Mouse (Mus musculus): Measurements from ENCODE around the gene Nwd1. TPM values are rescaled to one million over a fixed set of nuclear protein-coding genes. Genes with fewer than 3 reads are reported as not detected.

The Nwd1 gene
- polyA plus RNA-seq, 1 experiment from 2014 or later: 0.13 TPM

DNA sequence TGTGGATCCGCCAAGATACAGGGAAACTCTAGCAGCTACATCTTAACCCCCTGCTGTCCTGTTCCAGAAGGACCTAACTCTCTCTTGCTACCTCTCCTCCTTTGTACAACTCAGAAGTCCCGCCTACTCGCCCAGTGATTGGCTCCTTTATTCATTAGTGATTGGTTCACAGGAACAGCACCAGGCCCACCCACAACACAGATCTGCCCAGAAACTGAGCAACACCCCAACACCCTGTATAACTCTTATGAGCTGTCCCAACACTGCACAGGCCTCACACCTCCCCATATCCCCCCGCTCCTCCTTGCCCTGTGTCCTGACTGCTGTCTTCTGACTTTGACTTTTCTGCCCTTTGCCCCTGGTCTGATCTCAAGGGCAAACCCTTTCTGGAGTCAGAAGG, 119.2 kb downstream of the Nwd1 start:
- no peaks in the 10 kb centered on the region for H3K9me3 ChIP-seq (replicated peaks)
- WGBS: 66% methylated on average over 4 of the region's 4 CpGs
- no peak for ATAC-seq (ENCODE audit: insufficient number of reproducible peaks, low FRiP score)

DNA sequence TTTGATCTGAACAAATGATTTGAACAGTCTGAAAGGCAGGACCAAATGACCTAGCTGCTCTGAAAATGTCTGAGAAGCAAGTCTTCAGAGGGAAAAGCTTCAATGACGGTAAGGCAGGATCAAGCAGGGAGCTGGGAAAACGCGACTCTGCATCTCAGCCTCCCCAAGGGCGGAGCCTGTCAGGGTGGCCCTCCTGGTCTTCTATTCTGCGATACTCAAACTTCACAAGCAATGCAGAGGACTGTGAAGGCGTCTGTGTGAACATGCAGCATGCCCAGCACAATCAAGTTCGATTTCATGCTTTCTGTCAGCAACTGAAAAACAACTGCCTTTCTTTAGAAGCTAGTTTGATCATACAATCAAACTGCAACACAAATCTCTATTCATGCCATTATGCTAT, 120.3 kb downstream of the Nwd1 start:
- Histone ChIP-seq H3K36me3 (no peaks in the 10 kb centered on the region), H3K27me3 (replicated peaks) (no peaks in the 10 kb centered on the region), H3K4me2 (no peak overlapping the region), H3K9ac (no peak overlapping the region), H3K27ac (ENCODE audit: poor library complexity, severe bottlenecking) (no peak overlapping the region), H3K4me1 (replicated peaks) (peaks cover 2% of the 10 kb centered on the region), H3K9me3 (replicated peaks) (no peaks in the 10 kb centered on the region), H3K4me3 (no peak overlapping the region)
- ATAC-seq (ENCODE audit: insufficient number of reproducible peaks, low FRiP score): no peak
- 33% methylated on average over 7 of the region's 7 CpGs for WGBS

More for the DNA sequence above, 119.2 kb downstream of the Nwd1 start:
- Histone ChIP-seq H3K4me3 (no peak overlapping the region), H3K27ac (ENCODE audit: poor library complexity, severe bottlenecking) (no peak overlapping the region), H3K4me2 (no peak overlapping the region), H3K9ac (no peak overlapping the region), H3K27me3 (replicated peaks) (no peaks in the 10 kb centered on the region), H3K36me3 (no peaks in the 10 kb centered on the region), H3K4me1 (replicated peaks) (peaks cover 11% of the 10 kb centered on the region)

Small RNA genes lying within 50 kb of the gene (microRNA-seq; reads per million reads assigned to microRNA genes)
- not detected for gene Gm26237

Other genes with a start within 250 kb of the Nwd1 start
- gene Eps15l1, start 225.3 kb upstream of the Nwd1 start, polyA plus RNA-seq (2016; fragmentation: Nextera tagmentation; extraction: Ambion mirVana): 47.4 and 50.6 TPM in 2 replicates
- 0.78 and 1.3 TPM in 2 replicates for gene Calr3, start 202.8 kb upstream of the Nwd1 start, polyA plus RNA-seq (2016; fragmentation: Nextera tagmentation; extraction: Ambion mirVana)
- gene 1700030K09Rik, start 202.8 kb upstream of the Nwd1 start, polyA plus RNA-seq (2016; fragmentation: Nextera tagmentation; extraction: Ambion mirVana): 10.7 and 11.0 TPM in 2 replicates
- 57.2 and 60.6 TPM in 2 replicates for gene Cherp, start 171.5 kb upstream of the Nwd1 start, polyA plus RNA-seq (2016; fragmentation: Nextera tagmentation; extraction: Ambion mirVana)
- gene Slc35e1, start 154.1 kb upstream of the Nwd1 start, polyA plus RNA-seq (2016; fragmentation: Nextera tagmentation; extraction: Ambion mirVana): 22.5 and 23.6 TPM in 2 replicates
- 10.6 and 11.7 TPM in 2 replicates for gene Med26, start 98.4 kb upstream of the Nwd1 start, polyA plus RNA-seq (2016; fragmentation: Nextera tagmentation; extraction: Ambion mirVana)
- 109 TPM in 2 replicates for gene Smim7, start 75.6 kb upstream of the Nwd1 start, polyA plus RNA-seq (2016; fragmentation: Nextera tagmentation; extraction: Ambion mirVana)
- 53.2 and 53.8 TPM in 2 replicates for gene Tmem38a, start 74.7 kb upstream of the Nwd1 start, polyA plus RNA-seq (2016; fragmentation: Nextera tagmentation; extraction: Ambion mirVana)
- 147 and 151 TPM in 2 replicates for gene Sin3b, start 76.6 kb downstream of the Nwd1 start, polyA plus RNA-seq (2016; fragmentation: Nextera tagmentation; extraction: Ambion mirVana)
- 0.54 and 0.91 TPM in 2 replicates for gene F2rl3, start 115.2 kb downstream of the Nwd1 start, polyA plus RNA-seq (2016; fragmentation: Nextera tagmentation; extraction: Ambion mirVana)

Measured in heart, embryonic 12.5 days (tissue).